Mouse (Mus musculus) kidney, postnatal 25 days (tissue): ENCODE measurements around the gene Grip2.

Experiments used
- DNase-seq, 2 experiments: peaks; one replicate each; pipeline ENCODE4 v3.0.0; 2021; ENCODE audit warnings: mixed read lengths in 2 of 2

Gene Grip2

DNA sequence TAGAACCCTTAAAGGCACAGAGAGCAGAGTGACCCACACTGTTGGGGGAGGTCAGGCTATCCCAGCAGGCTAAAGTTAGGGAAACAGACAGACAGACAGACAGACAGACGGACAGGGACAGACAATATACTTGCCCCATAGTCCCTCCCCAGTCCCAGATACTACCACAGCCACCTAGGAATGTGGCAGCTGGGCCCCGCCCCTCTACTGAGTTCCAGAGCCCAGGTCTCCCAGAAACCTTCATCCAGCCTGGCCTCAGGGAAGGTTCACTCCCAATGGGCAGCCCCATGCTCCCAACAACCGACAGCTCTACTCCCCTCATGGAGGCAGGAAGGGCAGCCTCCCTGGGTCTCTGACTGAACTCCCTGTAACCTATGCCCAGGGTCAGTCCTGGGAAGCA lies 31.4 kb downstream of the Grip2 start:
- peak in 1 of 2 experiments; percentile 20 for DNase-seq

DNA sequence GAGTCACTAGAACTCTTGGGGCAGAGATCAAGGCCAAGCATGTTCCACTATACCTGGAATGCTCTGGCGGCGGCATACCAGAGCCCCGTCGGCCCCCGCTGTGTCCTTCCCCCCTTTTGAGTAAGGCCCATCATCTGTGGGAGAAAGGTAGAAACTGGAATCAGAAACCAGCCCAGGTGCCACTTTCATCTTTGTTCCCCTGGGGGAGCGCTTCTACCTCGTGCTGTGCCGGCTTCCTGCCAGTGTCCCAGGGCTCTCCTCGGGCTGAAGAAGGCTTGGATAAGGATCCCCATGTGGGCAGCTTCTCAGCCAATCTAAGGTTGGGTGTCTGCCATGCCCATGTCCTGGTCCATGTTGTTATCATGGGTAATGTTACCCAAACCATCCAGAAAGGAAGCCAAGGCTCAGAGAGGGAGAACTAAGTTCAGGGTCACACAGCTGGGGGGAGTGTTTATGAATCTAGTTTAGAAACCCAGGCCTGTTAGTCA lies 38.7 kb downstream of the Grip2 start:
- no peak for DNase-seq

DNA sequence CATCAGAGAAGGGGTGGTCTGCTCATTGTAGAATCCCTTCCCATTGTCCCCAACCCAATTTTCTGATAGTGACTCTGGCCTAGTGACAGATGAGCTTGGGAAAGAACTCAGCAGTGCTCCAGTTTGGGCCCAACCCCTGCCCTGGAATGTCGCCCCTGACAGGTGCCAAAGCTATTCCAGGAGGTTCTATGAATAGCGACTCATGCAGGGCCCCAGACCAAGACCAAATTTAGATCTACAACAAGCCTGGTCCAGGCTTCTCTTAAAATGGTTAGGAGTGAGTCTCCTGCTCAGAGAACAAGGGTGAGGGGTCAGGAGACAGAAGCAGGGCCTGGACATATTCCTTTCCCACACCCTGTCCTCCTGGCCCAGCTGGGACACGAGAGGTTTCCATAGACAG lies 42.0 kb downstream of the Grip2 start:
- no peak for DNase-seq

DNA sequence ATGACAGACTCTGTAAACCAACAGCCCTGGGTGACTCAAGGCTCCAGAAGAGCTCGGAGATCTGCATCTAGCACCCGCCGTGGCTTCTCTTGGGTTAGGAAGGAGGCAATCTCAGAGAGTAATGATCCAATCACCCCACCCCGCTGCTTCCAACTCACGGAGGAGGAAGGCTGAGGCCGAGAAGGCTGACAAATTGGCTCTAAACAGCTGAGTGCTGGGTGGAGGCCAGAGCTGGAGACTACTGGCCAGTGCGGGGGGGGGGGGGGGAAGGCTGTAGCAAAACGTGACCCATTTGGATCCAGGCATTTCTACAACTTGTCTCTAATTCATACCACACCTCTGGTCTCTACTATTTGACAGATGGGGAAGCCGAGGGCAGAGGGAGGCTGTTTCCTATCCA lies 47.8 kb downstream of the Grip2 start:
- DNase-seq, result no peak

DNA sequence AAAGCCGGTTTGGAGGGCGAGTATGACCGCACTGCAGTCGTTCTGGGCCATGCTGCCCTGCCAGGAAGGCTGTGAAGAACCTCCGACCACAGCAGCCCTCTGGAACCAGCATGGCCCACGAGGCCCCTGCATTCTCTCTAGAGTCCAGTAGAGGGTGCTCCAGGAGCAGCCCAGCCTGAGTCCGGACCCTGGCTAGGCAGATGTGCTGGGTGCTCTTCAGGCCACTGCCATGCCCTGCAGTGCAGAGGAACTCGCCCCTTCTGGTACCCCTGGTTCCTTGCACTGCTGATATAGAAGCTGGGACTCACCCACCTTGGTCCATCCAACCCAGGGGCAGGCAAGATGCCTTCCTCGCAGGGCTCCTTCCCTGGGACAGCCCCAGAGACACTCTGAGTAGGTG lies 50.5 kb downstream of the Grip2 start:
- peak; percentile 64 to 67 for DNase-seq

- no peak for DNase-seq
Measured at GRCm38 (mm10) chr6:91773951-91774350, 53.1 kb downstream of the Grip2 start.

DNA sequence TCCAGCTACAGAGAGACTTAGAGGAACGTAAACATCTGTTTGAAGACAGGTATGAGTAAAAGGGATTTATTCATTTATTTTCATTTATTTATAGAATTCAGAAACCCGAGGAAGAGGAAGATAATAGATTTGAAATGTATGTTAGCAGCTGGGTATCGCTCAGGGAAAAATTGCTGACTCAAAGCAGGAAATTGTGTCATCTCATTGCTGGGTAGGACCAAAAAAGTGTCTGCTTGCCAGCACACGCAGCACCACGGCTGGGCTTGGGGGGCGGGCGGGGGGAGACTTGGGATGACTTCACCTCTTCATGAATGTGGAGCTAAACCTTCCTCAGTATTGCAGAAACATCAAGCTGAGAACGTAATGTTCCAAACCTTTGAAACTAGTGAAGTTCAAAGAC lies 59.5 kb downstream of the Grip2 start:
- DNase-seq, result no peak

DNA sequence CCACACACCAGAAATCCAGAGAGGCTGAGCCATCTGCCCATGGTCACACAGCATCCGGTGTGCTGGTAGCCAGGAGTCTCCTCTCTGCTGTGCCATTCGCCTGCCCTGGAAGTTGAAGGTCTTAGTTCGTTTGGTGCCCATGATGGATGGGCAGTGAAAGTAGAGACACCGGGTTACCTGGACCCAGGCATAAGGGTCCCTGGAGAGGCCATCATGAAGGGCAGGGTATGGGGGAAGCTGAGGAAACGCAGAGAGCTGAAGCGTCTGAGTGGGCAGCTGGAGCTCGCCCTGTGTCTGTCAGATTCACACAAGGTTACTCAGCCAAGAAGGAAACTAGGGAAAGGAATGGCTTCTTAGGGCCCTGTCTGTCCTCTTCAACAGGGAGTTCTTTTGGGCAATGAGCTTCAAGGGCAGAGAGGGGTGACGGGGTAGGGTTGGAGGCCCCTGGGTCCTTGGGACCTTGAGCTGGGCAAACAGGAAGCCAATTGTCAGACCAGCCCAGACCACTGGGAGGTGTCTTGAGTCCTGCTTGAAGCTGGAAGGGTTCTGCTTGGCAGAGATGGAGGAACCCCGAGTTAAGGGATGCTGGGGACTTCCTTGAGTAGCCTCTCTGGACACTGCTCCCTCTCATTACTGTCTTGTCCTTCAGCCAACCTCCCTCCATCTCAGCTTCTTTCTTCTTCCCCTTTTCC lies 64.9 kb downstream of the Grip2 start:
- DNase-seq, result peak in 1 of 2 experiments; percentile 36

DNA sequence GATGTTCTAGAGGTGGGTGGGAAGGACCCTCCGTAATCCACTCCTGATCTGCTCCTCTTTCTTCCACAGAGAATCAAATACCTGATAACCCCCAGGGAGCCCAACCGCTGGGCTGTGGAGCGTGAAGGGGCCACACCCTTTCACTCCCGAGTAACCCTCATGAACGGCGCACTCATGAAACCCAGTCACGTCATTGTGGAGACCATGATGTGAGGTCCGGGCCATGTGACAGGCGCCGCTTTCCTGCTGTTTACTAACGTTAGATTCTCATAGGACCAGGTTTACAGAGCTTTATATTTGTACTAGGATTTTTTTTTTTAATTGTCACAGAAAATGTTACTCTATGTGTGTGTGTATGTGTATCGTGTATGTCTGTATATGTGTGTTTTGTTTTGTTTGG lies 72.2 kb downstream of the Grip2 start:
- DNase-seq, result peak in 1 of 2 experiments; percentile 30

GRCm38 (mm10) chr6:91754098-91754497 lies 73.0 kb downstream of the Grip2 start:
- DNase-seq, result peak in 1 of 2 experiments; percentile 69

DNA sequence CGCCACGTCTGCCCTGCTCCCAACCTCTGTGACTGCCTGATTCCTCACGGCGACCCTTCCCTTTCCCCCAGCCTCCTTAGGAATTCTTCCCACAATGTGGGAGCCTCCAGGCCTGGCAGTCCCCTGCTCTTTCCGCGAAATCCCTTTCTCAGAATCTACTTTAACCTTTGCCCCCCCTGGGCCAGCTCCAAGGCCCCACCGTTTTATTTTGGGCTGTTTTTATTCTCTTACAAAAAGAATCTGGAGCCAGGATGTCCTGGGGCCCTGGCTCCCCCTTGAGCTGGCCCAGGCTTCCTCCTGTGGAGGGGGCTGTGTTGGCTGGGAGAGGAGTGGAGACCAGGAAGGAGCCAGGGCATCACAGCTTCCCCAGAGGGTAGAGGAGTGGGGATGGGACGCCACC lies 74.2 kb downstream of the Grip2 start:
- peak; percentile 76 to 82 for DNase-seq

- peak; percentile 46 to 59 for DNase-seq
Measured at GRCm38 (mm10) chr6:91750976-91751375, 76.1 kb downstream of the Grip2 start.

DNA sequence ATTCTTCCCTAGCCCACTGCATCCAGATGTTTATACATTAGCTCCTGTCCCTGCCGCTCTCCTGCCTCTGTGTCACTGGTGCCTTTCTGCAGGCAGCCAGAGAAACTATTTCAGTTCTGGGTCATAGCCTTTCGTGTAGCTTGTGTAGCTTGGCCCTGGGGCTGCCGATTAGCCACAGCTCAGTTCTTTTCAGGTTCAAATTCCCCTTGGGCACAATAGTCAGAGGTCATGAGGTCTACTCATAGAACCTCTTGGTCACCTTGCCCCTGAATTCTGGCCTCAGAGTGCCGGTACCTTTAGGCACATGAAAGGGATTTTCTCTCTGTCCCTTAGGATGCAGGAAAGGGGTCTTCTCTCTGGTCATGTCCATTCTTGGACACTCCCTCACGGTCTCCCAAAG lies 80.3 kb downstream of the Grip2 start:
- peak; percentile 53 to 66 for DNase-seq

- peak; percentile 71 to 86 for DNase-seq
Measured at GRCm38 (mm10) chr6:91745947-91746582, 81.0 kb downstream of the Grip2 start.

GRCm38 (mm10) chr6:91745246-91745645 lies 81.8 kb downstream of the Grip2 start:
- peak in 1 of 2 experiments; percentile 35 for DNase-seq

DNA sequence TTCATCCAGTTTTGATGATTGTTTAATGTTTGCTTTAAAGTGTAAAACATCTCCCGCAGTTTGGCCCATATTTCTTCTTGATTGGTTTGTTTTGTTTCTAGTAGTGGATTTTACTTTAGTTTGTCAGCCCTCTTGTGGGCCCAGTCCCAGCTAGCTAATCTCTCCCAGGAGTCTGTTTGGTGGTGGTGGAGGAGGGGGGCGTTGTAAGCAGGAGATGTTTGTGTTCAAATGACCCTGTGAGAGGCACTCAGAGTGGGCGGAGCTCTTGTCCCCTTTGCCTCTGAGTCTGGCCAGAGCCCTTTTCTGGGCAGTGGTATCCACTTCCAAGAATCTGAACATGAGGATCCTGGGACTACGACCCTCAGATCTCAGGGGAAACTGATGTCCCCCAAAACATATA lies 83.2 kb downstream of the Grip2 start:
- peak in 1 of 2 experiments; percentile 40 for DNase-seq

- no peak for DNase-seq
Measured at GRCm38 (mm10) chr6:91742995-91743394, 84.1 kb downstream of the Grip2 start.

DNA sequence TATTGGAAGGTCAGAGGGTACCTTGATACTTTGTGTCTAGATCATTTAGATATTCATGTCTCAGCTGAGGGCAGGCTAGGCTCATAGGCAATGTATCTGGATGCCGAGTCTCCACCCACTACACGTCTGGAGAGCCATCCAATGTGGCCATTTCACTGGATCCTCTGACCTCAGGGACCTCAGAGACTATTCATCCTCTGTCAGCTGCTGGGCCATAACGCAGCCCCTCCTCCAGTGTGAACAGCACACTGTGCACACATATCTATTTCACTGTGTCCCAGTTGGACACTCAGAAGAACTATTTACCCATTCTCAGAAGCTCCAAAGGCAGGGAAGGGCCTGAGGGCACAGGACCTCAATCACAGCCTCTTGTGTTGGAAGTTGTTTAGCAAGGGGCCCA lies 84.6 kb downstream of the Grip2 start:
- DNase-seq, result no peak

DNA sequence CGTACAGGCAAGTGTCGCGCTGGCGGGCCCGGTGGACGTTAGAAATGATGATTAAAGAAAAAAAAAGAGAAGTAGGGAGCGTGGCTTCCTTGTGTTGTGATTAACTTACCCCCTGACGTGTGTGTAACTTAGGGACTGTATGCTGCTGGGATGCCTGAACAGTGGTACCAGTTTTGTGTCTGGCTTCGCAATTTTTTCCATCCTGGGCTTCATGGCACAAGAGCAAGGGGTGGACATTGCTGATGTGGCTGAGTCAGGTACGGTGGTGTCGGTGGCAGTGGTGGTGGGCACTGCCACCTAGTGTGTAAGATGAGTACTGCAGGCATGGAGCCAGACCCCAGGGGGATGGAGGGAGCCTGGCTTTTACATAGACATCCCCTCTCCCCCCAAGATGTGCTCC lies 86.0 kb downstream of the Grip2 start:
- peak in 1 of 2 experiments; percentile 67 for DNase-seq

- DNase-seq, result peak; percentile 53 to 84
Measured at GRCm38 (mm10) chr6:91738058-91738457, 89.0 kb downstream of the Grip2 start.

GRCm38 (mm10) chr6:91737451-91737850 lies 89.6 kb downstream of the Grip2 start:
- no peak for DNase-seq

DNA sequence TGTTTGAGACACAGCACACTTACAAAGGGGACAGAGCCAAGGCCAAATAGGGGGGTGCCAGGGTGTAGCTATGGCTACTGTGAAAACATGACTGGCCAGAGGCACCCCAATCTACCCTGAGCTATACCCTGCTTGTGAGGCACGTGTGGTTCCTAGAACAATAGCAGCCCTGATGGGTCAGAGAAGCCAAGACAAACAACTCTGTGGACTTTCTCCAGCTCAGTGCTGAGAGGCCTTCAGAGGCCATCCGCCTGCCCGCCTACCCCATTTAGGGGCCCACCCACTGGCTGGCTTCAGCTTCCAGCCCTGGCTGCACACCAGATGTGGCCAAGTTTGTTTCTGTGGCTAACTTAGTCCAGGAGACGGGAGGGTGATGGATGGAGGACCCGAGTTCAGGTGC lies 90.6 kb downstream of the Grip2 start:
- peak; percentile 74 to 88 for DNase-seq

DNA sequence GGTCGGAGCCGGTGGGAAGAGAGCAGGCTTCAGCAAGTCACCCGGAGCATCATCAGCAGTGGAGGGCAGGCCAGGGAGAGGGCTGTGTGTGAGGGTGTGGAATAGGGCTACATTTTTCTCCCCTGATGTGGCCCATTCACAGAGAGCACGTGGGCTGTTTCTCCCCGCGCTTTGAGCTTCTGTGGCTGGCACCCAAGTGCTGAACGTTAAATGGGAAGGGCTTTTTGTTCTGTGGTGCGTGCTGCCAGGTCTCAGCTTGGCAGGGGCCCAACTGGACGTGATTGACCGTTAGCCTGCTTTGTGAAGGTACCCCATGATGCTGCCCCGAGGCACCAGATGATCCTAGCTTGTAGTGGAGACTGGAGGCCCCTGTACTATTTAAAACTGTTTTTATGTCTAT lies 94.9 kb downstream of the Grip2 start:
- peak; percentile 71 to 76 for DNase-seq

DNA sequence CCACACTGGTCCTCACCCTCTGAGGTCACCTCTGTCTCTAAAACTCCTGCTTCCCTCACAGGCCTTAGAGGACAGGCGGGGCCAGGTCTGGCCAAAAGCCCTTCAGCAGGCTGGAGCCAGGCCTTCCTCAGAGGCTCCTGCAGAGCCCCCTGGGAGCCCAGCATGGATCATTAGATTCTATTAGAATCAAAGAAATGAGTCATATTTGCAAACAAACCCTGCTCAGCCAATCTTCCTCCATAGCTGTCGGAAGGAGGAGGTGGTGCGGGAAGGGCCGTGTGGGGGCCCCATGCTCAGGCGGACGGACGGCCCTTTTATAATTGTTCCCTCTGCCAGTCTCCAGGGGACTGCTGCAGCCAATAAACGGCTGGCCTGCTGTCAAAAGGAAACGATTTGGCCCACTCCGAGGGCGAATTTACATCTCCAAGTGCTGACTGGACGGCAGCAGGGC lies 97.3 kb downstream of the Grip2 start:
- DNase-seq, result peak; percentile 80 to 90
